Mouse (Mus musculus) megakaryocyte-erythroid progenitor cell, adult 5-6 weeks (primary cell): ENCODE measurements around the gene Rpl35a. TPM values are rescaled to one million over a fixed set of nuclear protein-coding genes. Genes with fewer than 3 reads are reported as not detected.
"Not testable (repeated sequence)": the region's sequence is repeated elsewhere in the genome, so short reads cannot be mapped to it uniquely, and the experiment has no call there.

ENCODE experiments used
- ATAC-seq: replicated peaks from 2 replicates; pipeline ENCODE4 v1.8.0; 2016; ENCODE audit warnings: mild to moderate bottlenecking, inconsistent platforms; ENCODE audit not compliant: severe bottlenecking, poor library complexity, low FRiP score, low TSS enrichment
- total RNA-seq, 2 experiments: library from RNA; stranded (forward) in 1 of 2; stranded (reverse) in 1 of 2; fragments of 200-1000, 215-1000 nt in 1 of 2; fragments of >200 nt in 1 of 2; fragmentation: Nextera tagmentation in 1 of 2; gene quantifications; 2 replicates each; pipeline ENCODE4 v1.2.3; 2014 to 2017

The Rpl35a gene
- total RNA-seq, 2 experiments from 2014 or later = 2,153 to 3,282 TPM

- no peak for ATAC-seq
Measured at GRCm38 (mm10) chr16:33053141-33053540, 3.1 kb upstream of the Rpl35a start.

- not testable (repeated sequence) for ATAC-seq
Measured at GRCm38 (mm10) chr16:33054927-33055326, 1.3 kb upstream of the Rpl35a start.

- ATAC-seq = peak; percentile 24; the same call in 1 of the 2 replicates
Measured at GRCm38 (mm10) chr16:33055655-33056054, 598 bp upstream of the Rpl35a start.

- ATAC-seq = peak; percentile 28
Measured at GRCm38 (mm10) chr16:33056786-33057185, 533 bp downstream of the Rpl35a start.

- no peak for ATAC-seq
Measured at GRCm38 (mm10) chr16:33058033-33058432, 1.8 kb downstream of the Rpl35a start.

GRCm38 (mm10) chr16:33058656-33059055 lies 2.4 kb downstream of the Rpl35a start:
- not testable (repeated sequence) for ATAC-seq

GRCm38 (mm10) chr16:33059471-33059870 lies 3.2 kb downstream of the Rpl35a start:
- ATAC-seq = no peak

- no peak for ATAC-seq
Measured at GRCm38 (mm10) chr16:33060926-33061325, 4.7 kb downstream of the Rpl35a start.

GRCm38 (mm10) chr16:33061400-33061799 lies 5.1 kb downstream of the Rpl35a start:
- no peak for ATAC-seq

- ATAC-seq = peak; percentile 86
Measured at GRCm38 (mm10) chr16:33062024-33062681, 5.9 kb downstream of the Rpl35a start, which contains the start of gene Lmln. Gene Lmln (plus strand): TSS chr16:33062521.

- peak; percentile 25 for ATAC-seq
Measured at GRCm38 (mm10) chr16:33062682-33063131, 6.5 kb downstream of the Rpl35a start.

GRCm38 (mm10) chr16:33063267-33063666 lies 7.0 kb downstream of the Rpl35a start:
- peak; percentile 53 for ATAC-seq

- ATAC-seq = no peak
Measured at GRCm38 (mm10) chr16:33064636-33065035, 8.4 kb downstream of the Rpl35a start.

- ATAC-seq = no peak
Measured at GRCm38 (mm10) chr16:33070928-33071327, 14.7 kb downstream of the Rpl35a start.

- ATAC-seq = no peak
Measured at GRCm38 (mm10) chr16:33072871-33073557, 16.8 kb downstream of the Rpl35a start.

GRCm38 (mm10) chr16:33074967-33075366 lies 18.7 kb downstream of the Rpl35a start:
- no peak for ATAC-seq

- ATAC-seq = no peak
Measured at GRCm38 (mm10) chr16:33076078-33076477, 19.8 kb downstream of the Rpl35a start.

- no peak for ATAC-seq
Measured at GRCm38 (mm10) chr16:33077069-33077627, 20.9 kb downstream of the Rpl35a start.

GRCm38 (mm10) chr16:33080063-33080462 lies 23.8 kb downstream of the Rpl35a start:
- ATAC-seq = no peak

- no peak for ATAC-seq
Measured at GRCm38 (mm10) chr16:33082951-33083350, 26.7 kb downstream of the Rpl35a start.
